Mouse (Mus musculus) right cerebral cortex, adult 18-20 months (tissue): Measurements from ENCODE around the gene Srxn1.

Source experiments
- DNase-seq: peaks from one replicate; pipeline ENCODE4 v3.0.0; 2022; ENCODE audit warnings: mixed read lengths

The Srxn1 gene

DNA sequence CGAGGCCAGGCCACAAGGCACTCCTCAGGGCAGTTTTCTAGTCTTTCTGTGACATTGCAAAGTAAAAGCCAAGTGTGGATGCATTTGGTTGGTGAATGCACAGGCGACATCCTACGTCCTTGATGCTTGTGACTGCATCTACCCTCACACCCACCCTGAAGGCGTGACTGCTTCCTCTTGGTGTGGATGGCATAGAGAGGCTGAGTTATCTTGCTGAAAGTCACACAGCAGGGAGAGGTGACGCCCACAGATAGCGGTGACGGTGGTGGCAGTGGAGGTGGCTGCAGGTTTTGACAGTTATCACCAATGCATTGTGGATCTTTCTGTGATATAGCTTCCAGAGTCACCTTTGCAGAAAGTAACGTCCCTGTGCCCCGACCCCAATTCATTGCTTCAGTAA is 17.6 kb downstream of the Srxn1 start:
- DNase-seq: peak; percentile 55

GRCm38 (mm10) chr2:152128597-152128996 is 23.3 kb downstream of the Srxn1 start:
- DNase-seq: no peak

- peak; percentile 81 for DNase-seq
Observed at GRCm38 (mm10) chr2:152129778-152130177, 24.5 kb downstream of the Srxn1 start.

DNA sequence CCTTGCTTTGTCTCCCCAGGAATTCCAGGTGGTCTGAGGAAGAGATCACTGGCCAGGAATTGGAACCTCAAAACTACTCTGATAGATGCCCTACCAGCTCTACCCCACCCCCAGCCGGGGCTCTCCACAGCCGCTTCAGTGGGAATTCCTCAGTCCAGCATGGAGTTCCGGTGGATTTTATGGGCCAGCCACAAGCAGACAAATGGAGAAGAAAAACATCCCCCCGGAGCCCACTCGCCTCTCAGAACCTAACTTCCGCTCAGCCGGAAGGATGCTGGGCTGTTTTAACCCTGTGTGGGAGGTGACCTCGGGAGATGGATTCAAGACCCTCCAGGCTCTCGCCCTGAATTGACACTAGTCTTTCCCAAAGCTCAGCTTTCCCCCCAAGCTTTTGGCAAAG is 26.7 kb downstream of the Srxn1 start:
- DNase-seq: no peak

DNA sequence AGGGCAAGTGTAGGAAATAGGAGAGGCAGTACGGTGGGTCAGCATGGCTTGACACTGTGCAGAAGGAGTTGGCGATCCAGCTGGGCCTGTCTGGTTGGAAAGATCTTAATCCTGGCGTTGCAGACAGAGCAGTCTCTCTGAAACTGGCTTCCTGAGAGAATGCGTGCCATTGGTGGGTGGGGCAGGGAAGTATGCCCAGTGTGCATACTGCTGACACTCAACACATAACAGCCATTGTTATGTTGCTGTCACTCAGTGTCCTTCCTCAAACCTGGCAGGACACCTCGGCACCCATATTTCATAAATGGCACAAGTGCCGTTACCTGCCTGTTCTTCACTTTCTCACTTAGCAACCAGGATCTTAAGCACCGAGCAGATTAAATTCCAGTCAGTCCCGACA is 27.4 kb downstream of the Srxn1 start:
- no peak for DNase-seq

DNA sequence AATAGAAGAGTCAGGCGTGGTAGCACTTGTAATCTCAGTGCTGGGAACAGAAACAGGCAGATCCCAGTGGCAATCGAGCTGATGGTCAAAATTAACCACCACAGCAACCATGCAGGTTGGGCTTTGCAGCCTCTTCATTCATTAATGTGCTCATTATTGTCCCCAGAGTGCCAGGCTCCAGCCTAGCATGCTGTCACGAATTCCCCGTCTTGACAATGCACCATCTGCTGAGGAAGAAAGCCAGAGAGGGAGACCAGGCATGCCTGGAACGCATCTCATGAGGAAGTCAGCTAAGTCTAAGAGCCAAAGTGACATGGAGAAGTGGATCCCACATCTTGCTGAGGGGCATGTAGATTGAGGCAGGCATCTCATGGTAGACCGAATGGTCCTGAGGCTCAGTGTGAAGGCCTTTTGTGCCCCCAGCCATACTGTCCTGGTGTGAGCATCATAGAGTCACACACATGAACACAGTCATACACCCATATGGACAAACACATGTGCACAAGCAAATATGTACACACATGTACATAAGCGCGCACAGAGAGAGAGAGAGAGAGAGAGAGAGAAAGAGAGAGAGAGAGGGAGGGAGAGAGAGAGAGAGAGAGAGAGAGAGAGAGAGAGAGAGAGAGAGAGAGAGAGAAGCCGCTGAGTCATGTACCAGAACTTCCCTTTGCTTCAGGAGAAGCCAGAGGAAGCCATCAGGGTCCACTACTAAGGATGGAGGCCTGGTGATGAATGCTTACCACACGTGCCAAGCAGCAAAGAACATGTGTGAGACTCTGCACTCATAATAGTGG is 34.1 kb downstream of the Srxn1 start:
- DNase-seq: peak; percentile 35

GRCm38 (mm10) chr2:152140941-152141340 is 35.6 kb downstream of the Srxn1 start:
- DNase-seq: no peak

DNA sequence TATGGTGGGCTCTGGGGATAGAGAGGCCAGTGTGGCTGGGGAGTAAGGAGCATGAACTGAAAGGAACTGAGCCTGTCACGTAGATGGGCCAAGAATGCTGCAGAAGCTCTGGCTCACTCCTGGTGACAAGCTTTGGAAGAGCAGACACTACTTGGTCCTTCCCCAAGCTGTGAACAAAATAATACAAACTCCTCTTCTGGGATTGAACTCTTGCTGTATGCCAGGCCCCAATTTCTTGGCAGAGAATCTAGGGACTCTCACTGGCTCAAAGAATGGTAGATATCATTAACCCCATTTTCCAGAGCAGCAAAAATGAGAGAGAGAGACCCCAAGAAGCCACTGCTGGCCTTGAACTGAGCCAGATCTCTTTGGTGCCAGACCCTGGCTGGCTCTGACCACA is 36.2 kb downstream of the Srxn1 start:
- DNase-seq: no peak

DNA sequence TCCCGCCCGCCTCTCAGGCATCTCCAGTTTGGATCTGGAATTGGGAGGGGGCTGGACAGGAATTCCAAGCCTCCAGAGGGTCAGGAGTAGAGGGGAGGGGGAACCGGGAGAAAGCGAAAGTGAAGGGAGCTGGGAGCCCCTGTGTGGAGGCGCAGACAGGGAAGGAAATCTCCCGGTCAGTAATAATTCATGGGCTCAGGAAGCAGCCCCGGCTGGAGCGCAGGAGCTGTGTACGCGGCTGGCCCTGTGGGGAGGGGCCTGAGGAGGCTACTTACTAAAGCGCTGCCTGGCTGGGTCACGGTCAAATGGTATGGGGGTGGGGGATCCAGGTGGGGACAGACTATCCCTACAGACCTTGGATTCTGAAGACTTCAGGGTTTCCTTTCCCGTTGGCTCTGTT is 36.7 kb downstream of the Srxn1 start:
- DNase-seq: no peak

- DNase-seq: no peak
Observed at GRCm38 (mm10) chr2:152142571-152142970, 37.3 kb downstream of the Srxn1 start.

DNA sequence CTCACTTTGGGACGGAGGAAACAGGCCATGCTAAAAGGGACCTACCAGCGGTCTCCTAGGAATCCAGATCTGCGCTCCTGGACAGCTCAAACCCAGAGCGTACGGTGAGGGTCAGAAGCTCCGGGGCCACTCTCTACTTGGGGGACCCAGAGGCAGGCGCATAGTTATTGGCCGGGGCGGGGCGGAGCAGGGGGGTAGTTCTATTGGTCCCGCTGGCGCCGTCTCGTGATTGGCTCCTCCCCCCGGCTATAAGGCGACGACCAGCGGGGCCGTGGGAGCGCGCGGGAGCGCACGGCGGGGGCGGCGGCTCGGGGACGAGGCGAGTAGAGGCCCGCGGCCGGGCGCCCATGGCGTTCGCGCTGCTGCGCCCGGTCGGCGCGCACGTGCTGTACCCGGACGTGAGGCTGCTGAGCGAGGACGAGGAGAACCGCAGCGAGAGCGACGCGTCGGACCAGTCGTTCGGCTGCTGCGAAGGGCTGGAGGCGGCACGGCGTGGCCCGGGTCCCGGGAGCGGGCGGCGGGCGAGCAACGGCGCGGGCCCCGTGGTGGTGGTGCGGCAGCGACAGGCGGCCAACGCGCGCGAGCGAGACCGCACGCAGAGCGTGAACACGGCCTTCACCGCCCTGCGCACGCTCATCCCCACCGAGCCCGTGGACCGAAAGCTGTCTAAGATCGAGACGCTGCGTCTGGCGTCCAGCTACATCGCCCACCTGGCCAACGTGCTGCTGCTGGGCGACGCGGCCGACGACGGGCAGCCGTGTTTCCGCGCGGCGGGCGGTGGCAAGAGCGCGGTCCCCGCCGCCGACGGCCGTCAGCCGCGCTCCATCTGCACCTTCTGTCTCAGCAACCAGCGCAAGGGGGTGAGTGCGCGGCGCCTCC is 38.2 kb downstream of the Srxn1 start, which contains the start of gene Tcf15:
Gene Tcf15, plus strand, starts transcription at position 283 of the 879 bp plus-strand sequence.
- DNase-seq: no peak

- no peak for DNase-seq
Observed at GRCm38 (mm10) chr2:152144158-152144450, 38.8 kb downstream of the Srxn1 start.

GRCm38 (mm10) chr2:152144501-152144900 is 39.2 kb downstream of the Srxn1 start:
- no peak for DNase-seq

GRCm38 (mm10) chr2:152145711-152146110 is 40.4 kb downstream of the Srxn1 start:
- no peak for DNase-seq

DNA sequence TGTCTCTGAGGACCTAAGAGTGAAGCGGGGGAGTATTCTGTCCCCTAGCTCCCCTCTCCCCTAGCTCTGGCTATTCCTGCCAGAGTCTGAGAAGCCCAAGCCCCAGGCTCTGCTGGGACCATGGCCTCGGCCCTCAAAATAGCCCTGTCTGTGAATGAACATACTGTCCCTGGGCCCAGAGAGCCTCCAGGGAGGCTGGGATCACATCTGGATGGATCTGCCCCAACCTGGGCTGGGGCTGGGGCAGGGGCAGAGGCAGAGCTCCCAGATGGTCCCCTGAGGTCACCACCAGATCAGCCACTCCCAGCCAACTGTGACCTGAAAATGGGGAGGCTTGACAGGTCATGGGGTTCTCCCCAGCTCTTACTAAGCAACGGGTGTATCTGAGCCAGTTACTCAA is 41.8 kb downstream of the Srxn1 start:
- no peak for DNase-seq

DNA sequence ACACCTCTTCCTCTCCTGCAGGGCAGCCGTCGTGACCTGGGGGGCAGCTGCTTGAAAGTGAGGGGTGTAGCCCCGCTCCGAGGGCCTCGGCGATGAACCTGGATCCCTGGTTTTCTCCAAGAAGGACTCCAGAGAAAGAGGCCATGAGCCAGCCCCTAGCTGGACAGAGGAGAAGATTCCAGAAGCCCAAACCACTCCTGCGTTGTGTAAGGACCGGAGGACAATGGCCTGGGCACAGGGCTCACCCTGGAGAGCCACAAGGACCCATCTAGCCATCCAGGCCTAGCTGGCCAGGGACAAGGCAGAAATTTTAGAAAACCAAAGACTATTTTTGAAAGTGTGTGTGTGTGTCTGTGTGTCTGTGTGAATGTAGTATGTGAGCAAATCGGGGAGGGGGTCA is 43.4 kb downstream of the Srxn1 start:
- no peak for DNase-seq

DNA sequence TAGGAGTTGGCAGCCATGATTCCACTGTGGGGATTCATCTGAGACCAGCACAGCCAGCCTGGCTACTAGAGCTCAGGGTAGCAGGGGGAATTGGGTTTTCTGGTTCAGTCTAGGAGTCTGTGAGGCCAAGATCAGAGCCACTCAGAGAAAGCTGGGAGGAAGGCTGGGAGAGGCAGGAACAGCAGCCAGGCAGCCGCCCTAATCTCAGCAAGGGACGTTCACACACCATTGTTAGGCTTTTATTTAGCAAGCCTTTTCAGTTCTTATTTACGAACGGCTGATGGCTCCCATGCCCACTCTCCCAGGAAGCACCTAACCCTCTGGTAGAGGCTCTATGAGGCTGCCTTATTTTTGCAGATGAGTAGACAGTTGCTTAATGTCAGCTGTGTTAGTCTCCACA is 44.6 kb downstream of the Srxn1 start:
- DNase-seq: no peak

- no peak for DNase-seq
Observed at GRCm38 (mm10) chr2:152150373-152150772, 45.1 kb downstream of the Srxn1 start.

DNA sequence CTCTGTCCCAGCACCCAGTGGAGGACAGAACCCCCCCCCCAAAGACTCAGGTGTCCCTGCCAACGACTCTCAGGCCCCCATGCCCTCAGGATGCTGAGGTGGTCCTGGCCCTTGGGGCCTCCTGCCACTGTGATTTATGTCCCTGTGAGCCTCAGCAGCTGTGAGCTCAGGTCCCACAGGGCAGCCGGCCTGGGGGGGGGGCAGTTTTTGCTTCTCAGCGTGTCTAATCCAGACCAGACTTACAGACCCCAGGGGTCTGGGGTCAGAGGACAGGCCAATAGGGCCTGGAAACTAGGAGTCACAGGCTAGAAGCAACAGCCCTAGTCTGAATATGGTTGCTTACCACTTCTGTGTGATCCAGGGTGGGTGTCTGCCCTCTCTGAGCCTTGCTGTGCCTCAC is 48.0 kb downstream of the Srxn1 start:
- no peak for DNase-seq

DNA sequence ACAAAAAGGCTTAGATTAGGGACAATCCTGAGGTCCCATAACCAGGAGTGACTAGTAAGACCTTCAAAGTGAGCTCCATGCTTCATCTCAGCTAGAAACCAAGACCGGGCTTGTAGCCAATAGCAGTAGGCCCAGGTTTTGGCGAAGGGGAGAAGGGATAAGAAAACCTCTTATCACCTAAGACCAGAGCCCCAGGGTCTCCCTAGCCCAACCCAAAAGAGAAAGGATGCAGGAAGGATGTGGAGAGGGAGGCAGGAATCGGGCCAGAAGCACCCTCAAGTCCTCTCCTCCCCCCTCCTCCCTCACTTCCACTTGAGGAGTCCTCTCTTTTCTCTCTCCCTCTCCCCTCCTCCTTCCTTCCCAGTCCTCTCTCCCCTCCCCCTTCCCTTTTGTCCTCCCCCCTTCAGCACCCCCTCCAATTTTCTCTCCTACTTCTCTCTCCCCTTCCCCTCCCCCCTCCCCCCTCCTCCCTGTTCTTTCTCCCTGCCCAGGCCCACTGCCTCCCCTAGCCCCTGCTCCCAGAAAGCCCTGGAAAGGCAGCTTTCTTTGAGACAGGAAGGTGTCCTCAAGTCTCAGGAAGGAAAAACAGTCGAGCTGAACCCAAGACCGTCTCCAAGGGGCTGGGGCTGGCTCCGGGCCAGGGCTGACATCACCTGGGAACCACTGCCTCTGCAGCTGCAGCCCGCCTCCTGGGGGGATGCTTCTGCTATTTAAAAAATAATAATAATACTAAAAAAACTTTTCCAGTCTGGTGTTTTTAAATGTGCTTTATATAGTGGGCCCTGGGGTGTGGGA is 50.3 kb downstream of the Srxn1 start:
- no peak for DNase-seq

DNA sequence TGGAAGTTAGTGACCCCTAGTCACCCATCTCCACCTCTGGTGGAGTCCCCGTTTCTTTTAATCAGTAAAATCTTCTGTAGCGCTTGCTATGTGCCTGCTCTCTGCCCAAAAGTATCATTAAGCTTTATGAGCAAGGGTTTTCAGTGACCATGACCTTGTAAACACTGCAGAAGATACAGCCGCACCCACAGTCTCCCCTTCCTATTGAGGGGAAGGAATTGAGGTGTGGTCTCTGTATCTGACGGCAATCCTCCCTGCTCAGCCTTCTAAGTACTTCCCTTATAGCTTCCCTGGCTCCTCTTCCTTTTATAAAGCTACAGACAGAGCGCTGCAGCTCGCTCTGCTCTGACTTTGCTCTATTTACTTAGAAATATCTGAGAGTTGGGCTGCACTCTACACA is 51.2 kb downstream of the Srxn1 start:
- DNase-seq: no peak

GRCm38 (mm10) chr2:152159487-152159886 is 54.2 kb downstream of the Srxn1 start:
- no peak for DNase-seq
